Mouse (Mus musculus): ENCODE measurements around the gene Gm10134. TPM values are rescaled to one million over a fixed set of nuclear protein-coding genes. Genes with fewer than 3 reads are reported as not detected.
A peak's percentile ranks its signal among the peaks of the same experiment; 100 is the strongest.

Gm10134 gene
- polyA plus RNA-seq, 1 experiment from 2014 or later: 4.6 TPM

DNA sequence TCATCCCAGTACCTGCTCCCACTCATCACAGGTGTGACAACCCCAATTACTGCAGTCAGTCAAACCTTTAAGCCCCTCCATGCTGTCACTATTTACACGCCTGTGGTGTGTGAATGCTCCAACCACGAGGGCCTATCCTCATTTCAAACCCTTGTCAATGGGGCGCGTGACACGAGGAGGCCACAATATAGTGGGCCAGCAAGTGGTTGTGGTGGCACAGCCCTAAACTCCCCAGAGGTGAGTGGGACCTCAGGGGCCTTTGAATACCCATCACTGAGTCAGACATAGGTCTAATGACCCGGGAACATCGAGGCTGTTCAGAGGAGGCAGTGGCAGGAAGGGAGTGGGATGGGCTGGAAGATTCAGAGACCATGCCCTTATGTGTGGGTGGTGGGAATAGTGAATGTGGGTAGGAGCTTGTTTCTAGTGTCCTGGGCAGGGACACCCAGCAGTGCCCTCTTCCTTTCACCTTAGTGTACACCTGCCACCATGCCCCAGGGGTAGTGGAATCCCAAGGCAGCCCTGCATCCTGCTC is 28.1 kb downstream of the Gm10134 start:
- no peaks in the 10 kb centered on the region for H3K36me3 ChIP-seq (ENCODE audit: inconsistent target)
- peaks cover 51% of the 10 kb centered on the region; the same call in 1 of the 2 replicates for H3K79me2 ChIP-seq (ENCODE audit: inconsistent target)
- H3K27ac ChIP-seq: no peak overlapping the region
- peak overlapping the region; percentile 45 for H3K4me3 ChIP-seq (ENCODE audit: inconsistent target)
- WGBS (ENCODE audit: missing documents): 70% methylated on average over 7 of the region's 7 CpGs

GRCm38 (mm10) chr2:28534436-28535262 is 28.8 kb downstream of the Gm10134 start:
- Histone ChIP-seq H3K36me3 (ENCODE audit: inconsistent target) (no peaks in the 10 kb centered on the region), H3K79me2 (ENCODE audit: inconsistent target) (peaks cover 51% of the 10 kb centered on the region; the same call in 1 of the 2 replicates), H3K4me3 (ENCODE audit: inconsistent target) (peak overlapping the region; percentile 45), H3K27ac (no peak overlapping the region)
- 85% methylated on average over 11 of the region's 11 CpGs for WGBS (ENCODE audit: missing documents)

DNA sequence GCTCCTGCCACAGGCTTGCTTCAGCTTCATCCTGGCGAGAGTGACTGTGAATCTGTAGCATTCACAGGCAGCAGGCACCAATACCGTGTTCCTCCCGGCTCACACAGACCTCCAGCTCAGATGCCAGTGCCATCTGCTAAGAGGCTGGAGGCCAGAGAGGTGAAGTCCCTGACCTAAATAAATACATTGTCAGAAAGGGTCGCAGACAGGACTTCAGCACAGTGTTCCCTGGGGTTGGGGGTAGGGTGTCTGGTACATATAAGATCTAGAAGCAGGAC is 29.3 kb downstream of the Gm10134 start:
- peaks cover 51% of the 10 kb centered on the region; the same call in 1 of the 2 replicates for H3K79me2 ChIP-seq (ENCODE audit: inconsistent target)
- H3K4me3 ChIP-seq (ENCODE audit: inconsistent target): no peak overlapping the region
- H3K36me3 ChIP-seq (ENCODE audit: inconsistent target): no peaks in the 10 kb centered on the region
- H3K27ac ChIP-seq: no peak overlapping the region
- 93% methylated on average over 4 of the region's 4 CpGs for WGBS (ENCODE audit: missing documents)

DNA sequence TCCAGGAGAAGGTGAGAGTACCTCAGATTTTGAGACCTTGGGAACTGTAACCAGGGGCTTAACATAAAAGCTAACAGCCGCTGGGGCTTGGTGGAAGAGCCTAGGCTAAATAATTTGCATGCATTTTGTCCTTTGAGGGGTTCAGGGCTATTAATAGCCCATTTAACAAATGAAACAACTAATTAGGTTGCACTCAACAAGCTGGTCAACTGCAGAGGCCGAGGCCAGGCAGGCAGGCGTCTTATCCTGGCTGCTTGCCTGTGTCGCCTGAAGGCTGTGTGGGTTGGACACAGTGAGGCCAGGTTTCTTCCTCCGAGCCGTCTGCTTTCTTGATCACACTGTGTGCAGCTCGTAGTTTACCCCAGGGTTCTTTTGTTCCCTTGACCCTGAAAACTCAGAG is 29.8 kb downstream of the Gm10134 start:
- peaks cover 51% of the 10 kb centered on the region; the same call in 1 of the 2 replicates for H3K79me2 ChIP-seq (ENCODE audit: inconsistent target)
- H3K36me3 ChIP-seq (ENCODE audit: inconsistent target): no peaks in the 10 kb centered on the region
- no peak overlapping the region for H3K4me3 ChIP-seq (ENCODE audit: inconsistent target)
- WGBS (ENCODE audit: missing documents): 84% methylated on average over 7 of the region's 7 CpGs
- H3K27ac ChIP-seq: no peak overlapping the region

DNA sequence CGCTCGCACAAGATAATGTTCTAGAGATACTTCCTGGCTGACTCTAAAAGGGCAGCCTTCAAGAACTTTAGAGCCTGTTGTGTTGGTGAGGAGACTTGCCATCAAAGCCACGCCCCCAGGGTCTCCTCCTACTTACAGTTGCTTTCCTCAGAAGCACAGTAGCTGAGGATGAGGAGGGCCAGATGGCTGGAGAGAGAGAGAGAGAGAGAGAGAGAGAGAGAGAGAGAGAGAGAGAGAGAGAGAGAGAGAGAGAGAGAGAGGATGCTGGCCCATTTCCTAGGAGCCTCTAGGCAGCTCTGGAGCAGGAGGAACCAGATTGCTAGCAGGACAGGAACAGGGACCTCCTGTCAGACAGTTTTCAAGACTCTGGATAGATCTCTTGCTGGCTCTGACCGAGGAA is 30.3 kb downstream of the Gm10134 start:
- WGBS (ENCODE audit: missing documents): 89% methylated on average over 2 of the region's 4 CpGs
- H3K27ac ChIP-seq: no peak overlapping the region
- H3K36me3 ChIP-seq (ENCODE audit: inconsistent target): no peaks in the 10 kb centered on the region
- H3K79me2 ChIP-seq (ENCODE audit: inconsistent target): peaks cover 51% of the 10 kb centered on the region; the same call in 1 of the 2 replicates
- H3K4me3 ChIP-seq (ENCODE audit: inconsistent target): no peak overlapping the region

DNA sequence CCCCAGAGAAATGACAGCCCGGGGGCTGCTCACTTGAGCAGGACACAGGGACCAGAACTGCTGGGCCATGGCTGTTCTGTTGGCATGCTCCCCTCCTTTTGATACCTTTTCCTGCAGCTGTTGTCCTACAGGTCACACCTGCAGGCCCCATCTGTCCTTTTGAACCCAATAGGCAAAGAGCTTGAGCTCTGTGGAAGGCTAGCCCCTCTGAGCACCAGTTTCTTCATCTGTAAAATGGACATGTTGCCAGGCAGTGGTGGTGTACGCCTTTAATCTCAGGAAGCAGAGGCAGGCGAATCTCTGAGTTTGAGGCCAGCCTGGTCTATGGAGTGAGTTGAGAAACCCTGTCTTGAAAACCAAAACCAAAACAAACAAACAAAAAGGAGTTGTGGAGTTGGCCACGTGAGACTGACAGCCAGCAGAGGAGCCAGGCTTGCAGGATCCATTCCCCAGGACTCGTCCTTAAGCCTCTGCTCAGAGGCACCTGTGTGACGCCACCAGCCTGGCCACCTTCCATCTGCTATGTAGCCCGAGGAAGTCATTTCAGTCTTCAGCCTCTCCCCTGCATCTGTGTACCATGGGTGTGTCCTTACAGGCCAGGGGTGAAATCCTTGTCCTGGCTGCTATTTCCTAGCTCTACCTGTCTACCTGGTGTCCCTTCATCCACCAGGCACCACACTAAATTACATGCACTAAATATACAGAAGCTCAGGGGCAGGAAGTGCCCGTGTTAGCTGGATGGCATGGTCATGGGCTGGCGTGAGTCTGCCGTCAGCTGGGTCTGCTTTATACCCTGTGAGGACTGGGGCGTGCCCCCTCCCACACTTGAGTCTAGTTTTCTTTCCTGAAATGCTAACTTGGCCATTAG is 31.1 kb downstream of the Gm10134 start:
- H3K79me2 ChIP-seq (ENCODE audit: inconsistent target): peaks cover 51% of the 10 kb centered on the region; the same call in 1 of the 2 replicates
- WGBS (ENCODE audit: missing documents): 75% methylated on average over 11 of the region's 11 CpGs
- no peak overlapping the region for H3K27ac ChIP-seq
- no peak overlapping the region for H3K4me3 ChIP-seq (ENCODE audit: inconsistent target)
- H3K36me3 ChIP-seq (ENCODE audit: inconsistent target): peaks cover 1% of the 10 kb centered on the region; the same call in 1 of the 2 replicates

DNA sequence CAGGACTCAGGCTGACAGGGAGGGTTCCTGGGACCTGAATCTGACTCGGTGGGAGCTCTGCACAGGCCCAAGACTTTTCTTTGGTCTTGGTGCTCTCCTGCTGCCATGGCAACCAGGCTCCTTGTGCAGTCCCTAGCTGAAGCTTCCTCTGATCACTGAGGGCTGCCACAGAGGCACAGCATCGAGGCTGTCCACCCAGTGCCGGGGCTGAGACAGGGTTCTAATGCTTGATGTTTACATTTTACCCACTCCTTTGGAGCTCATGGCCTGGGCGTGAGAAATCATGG is 31.7 kb downstream of the Gm10134 start:
- H3K4me3 ChIP-seq (ENCODE audit: inconsistent target): no peak overlapping the region
- peaks cover 7% of the 10 kb centered on the region; the same call in 1 of the 2 replicates for H3K36me3 ChIP-seq (ENCODE audit: inconsistent target)
- WGBS (ENCODE audit: missing documents): 76% methylated on average over 4 of the region's 4 CpGs
- no peak overlapping the region for H3K27ac ChIP-seq
- H3K79me2 ChIP-seq (ENCODE audit: inconsistent target): peaks cover 51% of the 10 kb centered on the region; the same call in 1 of the 2 replicates

DNA sequence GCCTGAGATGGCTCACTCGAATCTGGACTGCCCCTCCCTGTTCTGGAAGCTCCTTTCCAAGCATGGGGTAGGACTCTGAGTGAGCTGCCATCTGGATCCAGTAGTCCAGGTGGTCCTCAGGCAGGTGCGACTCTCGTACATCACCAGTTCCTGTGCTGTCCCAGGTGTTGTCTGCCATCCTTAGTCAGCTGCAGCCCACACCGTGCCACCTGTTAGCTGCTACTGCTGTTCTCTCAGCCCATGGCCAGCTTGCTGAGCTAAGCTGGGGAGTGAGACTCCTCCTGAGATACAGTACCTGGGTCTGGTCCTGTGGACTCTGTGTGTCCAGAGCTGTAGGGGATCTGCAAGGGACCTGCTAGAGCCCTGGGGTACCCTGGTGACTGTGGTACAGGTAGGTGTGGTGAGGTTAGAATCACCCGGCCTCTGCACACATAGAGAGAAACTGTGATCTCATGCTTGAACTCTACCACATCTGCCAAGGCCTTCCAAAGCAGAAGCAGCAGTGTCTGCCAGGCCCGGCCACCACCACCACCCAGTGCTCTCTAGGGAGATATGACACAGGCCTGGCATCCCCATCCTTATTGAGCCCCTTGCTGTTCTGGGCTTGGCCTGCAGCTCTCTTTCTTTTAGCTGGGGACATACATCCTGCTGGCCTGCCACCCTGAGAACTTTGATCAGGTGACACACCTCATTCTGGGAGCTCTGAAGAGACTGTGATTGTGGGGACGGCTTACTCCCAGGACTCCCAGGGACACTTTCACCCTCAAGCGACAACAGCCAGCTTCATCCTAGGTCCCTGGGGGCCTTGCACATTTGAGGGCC is 32.3 kb downstream of the Gm10134 start:
- WGBS (ENCODE audit: missing documents): 85% methylated on average over 8 of the region's 8 CpGs
- H3K4me3 ChIP-seq (ENCODE audit: inconsistent target): no peak overlapping the region
- H3K36me3 ChIP-seq (ENCODE audit: inconsistent target): peaks cover 14% of the 10 kb centered on the region; the same call in 1 of the 2 replicates
- H3K79me2 ChIP-seq (ENCODE audit: inconsistent target): peaks cover 51% of the 10 kb centered on the region; the same call in 1 of the 2 replicates
- peak overlapping the region; percentile 94 for H3K27ac ChIP-seq

GRCm38 (mm10) chr2:28538817-28539128 is 32.9 kb downstream of the Gm10134 start:
- 83% methylated on average over 1 of the region's 1 CpGs for WGBS (ENCODE audit: missing documents)
- peaks cover 48% of the 10 kb centered on the region; the same call in 1 of the 2 replicates for H3K79me2 ChIP-seq (ENCODE audit: inconsistent target)
- H3K4me3 ChIP-seq (ENCODE audit: inconsistent target): no peak overlapping the region
- H3K27ac ChIP-seq: peak overlapping the region; percentile 94
- H3K36me3 ChIP-seq (ENCODE audit: inconsistent target): peaks cover 19% of the 10 kb centered on the region; the same call in 1 of the 2 replicates

DNA sequence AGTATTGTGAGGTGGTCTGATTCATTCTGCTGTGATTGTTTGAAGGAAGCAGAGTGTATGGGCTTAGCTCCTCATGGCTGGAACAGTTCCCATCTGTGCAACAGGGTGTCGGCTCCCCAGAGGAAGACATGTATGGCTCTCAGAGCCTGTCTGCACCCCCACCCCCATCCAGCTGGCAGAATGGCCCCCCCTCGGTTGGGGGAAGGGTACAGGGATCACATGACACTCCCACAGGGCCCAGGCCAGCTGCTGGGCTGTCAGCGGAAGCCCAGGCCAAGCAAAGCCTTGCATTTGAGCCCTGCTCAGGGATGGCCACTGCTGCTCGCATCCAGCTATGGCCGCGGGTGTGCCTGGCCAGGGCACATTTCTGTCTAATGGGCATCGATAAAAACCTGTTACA is 33.3 kb downstream of the Gm10134 start:
- H3K36me3 ChIP-seq (ENCODE audit: inconsistent target): peaks cover 24% of the 10 kb centered on the region; the same call in 1 of the 2 replicates
- H3K27ac ChIP-seq: peak overlapping the region; percentile 94
- no peak overlapping the region for H3K4me3 ChIP-seq (ENCODE audit: inconsistent target)
- peaks cover 44% of the 10 kb centered on the region; the same call in 1 of the 2 replicates for H3K79me2 ChIP-seq (ENCODE audit: inconsistent target)
- 59% methylated on average over 7 of the region's 7 CpGs for WGBS (ENCODE audit: missing documents)

DNA sequence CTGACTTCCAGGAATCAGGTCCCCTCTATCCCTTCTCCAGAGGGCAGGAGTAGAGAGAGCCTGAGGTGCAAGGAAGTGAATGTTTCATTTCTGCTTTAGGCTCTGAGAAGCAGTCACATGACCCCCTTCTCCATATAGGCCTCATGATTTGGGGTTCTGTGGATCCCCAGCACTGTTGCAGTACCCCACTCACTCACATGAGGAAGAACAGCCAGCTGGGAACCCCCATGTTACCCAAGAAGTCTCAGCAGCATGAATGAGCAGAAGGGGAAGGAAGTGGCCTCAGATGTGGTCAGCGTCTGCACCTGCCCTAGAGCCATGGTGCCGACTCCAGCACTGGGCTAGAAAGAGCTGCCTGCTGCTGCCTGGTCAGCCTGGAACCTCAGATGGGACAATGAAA is 34.1 kb downstream of the Gm10134 start:
- H3K36me3 ChIP-seq (ENCODE audit: inconsistent target): peaks cover 31% of the 10 kb centered on the region; the same call in 1 of the 2 replicates
- H3K79me2 ChIP-seq (ENCODE audit: inconsistent target): peaks cover 36% of the 10 kb centered on the region; the same call in 1 of the 2 replicates
- 3% methylated on average over 2 of the region's 2 CpGs for WGBS (ENCODE audit: missing documents)
- peak overlapping the region; percentile 94 for H3K27ac ChIP-seq
- H3K4me3 ChIP-seq (ENCODE audit: inconsistent target): no peak overlapping the region

DNA sequence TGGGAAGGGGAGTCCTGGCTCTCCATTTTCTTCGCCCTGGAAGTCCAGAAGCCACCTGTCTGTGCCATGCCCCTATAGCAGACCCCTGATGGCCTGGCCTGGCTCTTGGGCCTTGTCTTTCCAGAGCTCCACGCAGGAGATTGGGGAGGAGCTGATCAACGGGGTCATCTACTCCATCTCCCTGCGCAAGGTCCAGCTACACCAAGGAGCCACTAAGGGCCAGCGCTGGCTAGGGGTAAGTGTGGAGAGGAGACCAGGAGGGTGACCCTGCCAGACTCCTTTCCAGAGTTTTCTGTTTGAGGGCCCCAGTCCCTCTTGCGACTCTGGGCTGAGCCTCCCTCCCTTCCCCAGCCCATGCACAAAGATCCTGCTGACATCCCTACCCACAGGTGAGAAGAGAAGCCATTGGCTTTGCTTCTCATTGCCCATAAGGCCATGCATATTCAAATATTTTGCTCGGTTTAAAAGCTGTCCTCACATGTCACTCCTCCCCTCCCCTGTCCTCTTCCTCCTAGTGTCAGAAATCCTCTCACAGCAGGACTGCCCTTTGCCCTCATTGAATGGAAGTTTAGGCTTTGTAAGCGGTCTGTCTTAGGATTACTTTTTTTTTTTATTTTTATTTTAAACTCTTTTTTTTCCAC is 34.8 kb downstream of the Gm10134 start:
- Histone ChIP-seq H3K79me2 (ENCODE audit: inconsistent target) (peaks cover 29% of the 10 kb centered on the region; the same call in 1 of the 2 replicates), H3K36me3 (ENCODE audit: inconsistent target) (peaks cover 38% of the 10 kb centered on the region; the same call in 1 of the 2 replicates), H3K4me3 (ENCODE audit: inconsistent target) (no peak overlapping the region), H3K27ac (peak overlapping the region; percentile 94)
- WGBS (ENCODE audit: missing documents): 81% methylated on average over 8 of the region's 8 CpGs

- WGBS (ENCODE audit: missing documents): 94% methylated on average over 8 of the region's 8 CpGs
- no peaks in the 10 kb centered on the region; the same call in 1 of the 2 replicates for H3K79me2 ChIP-seq (ENCODE audit: inconsistent target)
- H3K36me3 ChIP-seq (ENCODE audit: inconsistent target): peaks cover 44% of the 10 kb centered on the region; the same call in 1 of the 2 replicates
- no peak overlapping the region for H3K27ac ChIP-seq
- no peak overlapping the region for H3K4me3 ChIP-seq (ENCODE audit: inconsistent target)
Observed at GRCm38 (mm10) chr2:28543894-28544293, 38.0 kb downstream of the Gm10134 start.

- peaks cover 65% of the 10 kb centered on the region for H3K36me3 ChIP-seq (ENCODE audit: inconsistent target)
- no peak overlapping the region for H3K27ac ChIP-seq
- H3K4me3 ChIP-seq (ENCODE audit: inconsistent target): no peak overlapping the region
- H3K79me2 ChIP-seq (ENCODE audit: inconsistent target): no peaks in the 10 kb centered on the region
Observed at GRCm38 (mm10) chr2:28545976-28546375, 40.1 kb downstream of the Gm10134 start.

Data from macrophage (primary cell).